In genomic region chr13:116987284-116987683, GRCm38 (mm10) we compare ENCODE assay signal across 14 mouse cellular contexts.
"Had no signal": no experiment of that assay in that cellular context is flagged by ENCODE, and none has a peak within 500 bp of the region (broad histone marks: within the 10 kb centered on the region; RNA-seq: fewer than 3 reads in every experiment).

No protein-coding gene starts in this region.

- H3K27ac ChIP-seq: left cerebral cortex, adult 2 months; limb, embryonic 10.5 days; liver, embryonic 12.5 days; midbrain, embryonic 15.5 days; neural tube, embryonic 13.5 days had no signal

- H3K9ac ChIP-seq: liver, embryonic 12.5 days; midbrain, embryonic 15.5 days; neural tube, embryonic 13.5 days had no signal

- H3K4me3 ChIP-seq: left cerebral cortex, adult 2 months; limb, embryonic 10.5 days; liver, embryonic 12.5 days; megakaryocyte, embryonic 14.5 days; midbrain, embryonic 15.5 days; neural tube, embryonic 13.5 days had no signal

- H3K4me1 ChIP-seq: liver, embryonic 12.5 days; megakaryocyte, embryonic 14.5 days; midbrain, embryonic 15.5 days had no signal

- H3K27me3 ChIP-seq: liver, embryonic 12.5 days; megakaryocyte, embryonic 14.5 days; midbrain, embryonic 15.5 days; neural tube, embryonic 13.5 days had no signal

- H3K9me3 ChIP-seq: limb, embryonic 10.5 days; liver, embryonic 12.5 days; megakaryocyte, embryonic 14.5 days; midbrain, embryonic 15.5 days; neural tube, embryonic 13.5 days had no signal

- DNase-seq: kidney, adult 8-10 months; kidney, postnatal 25 days; retina, postnatal 1 day; right cerebral cortex, postnatal 4 days; spleen, adult 18-20 months; thymus, adult 18-20 months; thymus, postnatal 14 days had no signal

- H3K4me2 ChIP-seq: liver, embryonic 12.5 days; midbrain, embryonic 11.5 days; midbrain, embryonic 15.5 days; neural tube, embryonic 13.5 days had no signal

- H3K36me3 ChIP-seq: limb, embryonic 10.5 days; liver, embryonic 12.5 days; midbrain, embryonic 15.5 days; neural tube, embryonic 13.5 days had no signal

- ATAC-seq: liver, embryonic 12.5 days had no signal
